Mouse (Mus musculus): ENCODE measurements around the gene Egfl6. TPM values are rescaled to one million over a fixed set of nuclear protein-coding genes. Genes with fewer than 3 reads are reported as not detected.
A peak's percentile ranks its signal among the peaks of the same experiment; 100 is the strongest.

Egfl6 gene
- total and polyA plus RNA-seq, 3 experiments, result 0.28 TPM; not detected in 2

- Histone ChIP-seq H3K9me3 (replicated peaks; ENCODE audit: insufficient read depth, low read length) (no peaks in the 10 kb centered on the region), H3K4me3 (ENCODE audit: control insufficient read depth in 1 of 2, insufficient read depth in 1 of 2, low read depth in 2 of 2, low read length in 2 of 2) (no peak overlapping the region), H3K9ac (ENCODE audit: control insufficient read depth, low read depth, low read length, poor library complexity, severe bottlenecking) (no peak overlapping the region), H3K79me2 (ENCODE audit: control insufficient read depth, insufficient read depth, low read length, poor library complexity) (no peaks in the 10 kb centered on the region), H3K4me1 (ENCODE audit: control insufficient read depth in 1 of 2, insufficient read depth in 2 of 2, low read length in 2 of 2) (peaks cover 2 to 7% of the 10 kb centered on the region in 2 experiments; a peak in 3 of 4 replicates), H3K27ac (ENCODE audit: control insufficient read depth, low read depth, low read length) (no peak overlapping the region), H3K27me3 (ENCODE audit: control insufficient read depth in 1 of 2, insufficient read depth in 2 of 2, low read length in 2 of 2) (no peaks in the 10 kb centered on the region; a peak in 1 of 4 replicates), H3K36me3 (ENCODE audit: control insufficient read depth in 1 of 2, insufficient read depth in 2 of 2, low read length in 2 of 2) (peaks cover 0 to 5% of the 10 kb centered on the region in 2 experiments; a peak in 2 of 4 replicates)
- DNase-seq (ENCODE audit: low read depth, low spot score), result peak; percentile 0
- TF ChIP-seq MYB (IDR thresholded peaks at IDR 0.05; ENCODE audit: low read depth, low read length) (no peak), TBP (IDR thresholded peaks at IDR 0.05; ENCODE audit: low read depth, low read length) (no peak), TCF12 (IDR thresholded peaks at IDR 0.05; ENCODE audit: low read depth, low read length) (no peak), ELF1 (IDR thresholded peaks at IDR 0.05; ENCODE audit: low read depth, low read length) (no peak), GABPA (IDR thresholded peaks at IDR 0.05; ENCODE audit: low read depth, low read length) (no peak), NRF1 (IDR thresholded peaks at IDR 0.05; ENCODE audit: insufficient read depth, low read depth, low read length, poor library complexity, severe bottlenecking) (no peak), SIN3A (IDR thresholded peaks at IDR 0.05; ENCODE audit: low read length) (no peak), JUND (IDR thresholded peaks at IDR 0.05; ENCODE audit: low read depth, low read length) (no peak), POLR2A (IDR thresholded peaks at IDR 0.05; ENCODE audit: control insufficient read depth in 1 of 2, insufficient read depth in 1 of 2, low read depth in 1 of 2, low read length in 2 of 2, poor library complexity in 1 of 2) (no peak), MYC (IDR thresholded peaks at IDR 0.05; ENCODE audit: low read depth, low read length) (no peak), USF2 (IDR thresholded peaks at IDR 0.05; ENCODE audit: borderline replicate concordance in 1 of 2, insufficient read depth in 1 of 2, low read depth in 1 of 2, low read length in 2 of 2) (no peak), MXI1 (IDR thresholded peaks at IDR 0.05; ENCODE audit: low read depth, low read length) (no peak), KAT2A (conservative IDR thresholded peaks at IDR 0.05; ENCODE audit: low read depth, low read length) (no peak)
Measured at GRCm38 (mm10) chrX:166531671-166532070, 53.8 kb downstream of the Egfl6 start.

GRCm38 (mm10) chrX:166528126-166528525, 57.4 kb downstream of the Egfl6 start:
- Histone ChIP-seq H3K79me2 (ENCODE audit: control insufficient read depth, insufficient read depth, low read length, poor library complexity) (no peaks in the 10 kb centered on the region), H3K9ac (ENCODE audit: control insufficient read depth, low read depth, low read length, poor library complexity, severe bottlenecking) (no peak overlapping the region), H3K27ac (ENCODE audit: control insufficient read depth, low read depth, low read length) (no peak overlapping the region), H3K4me1 (ENCODE audit: control insufficient read depth in 1 of 2, insufficient read depth in 2 of 2, low read length in 2 of 2) (peaks cover 0 to 4% of the 10 kb centered on the region in 2 experiments; a peak in 2 of 4 replicates), H3K36me3 (ENCODE audit: control insufficient read depth in 1 of 2, insufficient read depth in 2 of 2, low read length in 2 of 2) (peaks cover 0 to 4% of the 10 kb centered on the region in 2 experiments; a peak in 1 of 4 replicates), H3K9me3 (replicated peaks; ENCODE audit: insufficient read depth, low read length) (no peaks in the 10 kb centered on the region), H3K4me3 (ENCODE audit: control insufficient read depth in 1 of 2, insufficient read depth in 1 of 2, low read depth in 2 of 2, low read length in 2 of 2) (no peak overlapping the region), H3K27me3 (ENCODE audit: control insufficient read depth in 1 of 2, insufficient read depth in 2 of 2, low read length in 2 of 2) (no peaks in the 10 kb centered on the region; a peak in 1 of 4 replicates)
- TF ChIP-seq MEF2A (IDR thresholded peaks at IDR 0.05; ENCODE audit: extremely low read depth, insufficient replicate concordance, low read depth, low read length, poor library complexity, severe bottlenecking) (no peak), CHD2 (IDR thresholded peaks at IDR 0.05; ENCODE audit: low read length) (no peak), TBP (IDR thresholded peaks at IDR 0.05; ENCODE audit: low read depth, low read length) (no peak), SMC3 (IDR thresholded peaks at IDR 0.05; ENCODE audit: low read depth, low read length) (no peak), MXI1 (IDR thresholded peaks at IDR 0.05; ENCODE audit: low read depth, low read length) (no peak), UBTF (IDR thresholded peaks at IDR 0.05; ENCODE audit: borderline replicate concordance, insufficient read depth, low read depth, low read length) (no peak)
- DNase-seq (ENCODE audit: low read depth, low spot score), result peak; percentile 0
